Mouse (Mus musculus): Measurements from ENCODE around the gene Exoc6b. TPM values are rescaled to one million over a fixed set of nuclear protein-coding genes. Genes with fewer than 3 reads are reported as not detected.

Gene Exoc6b
- polyA plus RNA-seq, 1 experiment from 2014 or later = 41.6 TPM

DNA sequence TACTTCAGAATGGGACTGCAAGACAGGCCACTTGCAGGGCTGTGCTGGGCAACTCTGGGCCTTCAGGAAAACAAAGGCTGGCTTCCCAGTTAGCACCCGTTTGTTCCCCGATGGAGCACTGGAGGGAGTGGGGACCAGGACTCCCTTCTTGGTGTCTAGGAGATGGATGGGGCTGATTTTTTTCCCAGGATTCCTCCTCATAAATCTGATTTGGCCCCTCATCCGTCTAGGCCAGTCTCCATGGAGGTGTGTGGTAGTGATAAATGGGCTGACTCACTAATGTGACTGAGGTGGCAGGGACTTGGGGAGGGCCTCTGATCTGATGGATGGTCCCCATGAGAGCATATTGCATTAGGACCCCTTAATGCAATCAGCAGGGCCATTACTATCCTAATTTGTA, 470.6 kb downstream of the Exoc6b start:
- Histone ChIP-seq H3K4me2 (ENCODE audit: low read depth) (no peak overlapping the region), H3K4me1 (ENCODE audit: control insufficient read depth, insufficient read depth, low read length) (0 out of 2 replicates have a peak, but pooled peaks cover 6% of the 10 kb centered on the region), H3K9ac (ENCODE audit: low read length) (no peak overlapping the region), H3K4me3 (ENCODE audit: low read depth, low read length) (no peak overlapping the region), H3K36me3 (ENCODE audit: control insufficient read depth, insufficient read depth, low read length) (no peaks in the 10 kb centered on the region), H3K27ac (ENCODE audit: low read depth, low read length) (no peak overlapping the region), H3K27me3 (ENCODE audit: control insufficient read depth, insufficient read depth, low read length) (no peaks in the 10 kb centered on the region), H3K9me3 (ENCODE audit: control insufficient read depth, low read length) (no peaks in the 10 kb centered on the region)
- WGBS = 54% methylated on average over 3 of the region's 3 CpGs
- ATAC-seq (ENCODE audit: insufficient read depth, low FRiP score, low TSS enrichment) (no peak), DNase-seq (ENCODE audit: low spot score) (no peak)

DNA sequence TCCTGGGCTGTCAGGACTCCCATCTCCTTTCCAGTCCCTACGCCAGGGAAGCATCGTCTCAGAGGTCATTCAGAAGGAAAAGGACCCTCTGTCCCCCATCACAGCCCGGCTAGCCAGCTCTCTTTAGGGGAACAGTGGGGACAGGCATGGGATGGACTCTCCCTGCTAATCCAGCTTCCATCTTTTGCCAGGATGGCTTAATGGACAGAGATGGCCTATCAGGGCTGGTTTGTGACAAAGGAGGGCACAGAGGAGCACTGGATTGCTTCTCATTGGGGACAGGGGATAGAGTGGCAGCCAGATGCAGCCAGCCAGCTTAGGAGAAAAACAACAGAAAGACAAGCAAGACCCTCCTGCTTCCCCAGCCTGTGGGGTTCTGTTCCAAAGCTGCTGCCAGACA, 474.7 kb downstream of the Exoc6b start:
- H3K4me3 ChIP-seq (ENCODE audit: low read depth, low read length) = no peak overlapping the region
- H3K27me3 ChIP-seq (ENCODE audit: control insufficient read depth, insufficient read depth, low read length) = peaks cover 6% of the 10 kb centered on the region
- no peaks in the 10 kb centered on the region for H3K36me3 ChIP-seq (ENCODE audit: control insufficient read depth, insufficient read depth, low read length)
- no peaks in the 10 kb centered on the region for H3K9me3 ChIP-seq (ENCODE audit: control insufficient read depth, low read length)
- no peak overlapping the region for H3K27ac ChIP-seq (ENCODE audit: low read depth, low read length)
- no peak for DNase-seq (ENCODE audit: low spot score)
- ATAC-seq (ENCODE audit: insufficient read depth, low FRiP score, low TSS enrichment) = no peak
- WGBS = 55% methylated on average over 3 of the region's 3 CpGs
- H3K9ac ChIP-seq (ENCODE audit: low read length) = no peak overlapping the region
- peaks cover 11% of the 10 kb centered on the region; the same call in 1 of the 2 replicates for H3K4me1 ChIP-seq (ENCODE audit: control insufficient read depth, insufficient read depth, low read length)
- no peak overlapping the region for H3K4me2 ChIP-seq (ENCODE audit: low read depth)

DNA sequence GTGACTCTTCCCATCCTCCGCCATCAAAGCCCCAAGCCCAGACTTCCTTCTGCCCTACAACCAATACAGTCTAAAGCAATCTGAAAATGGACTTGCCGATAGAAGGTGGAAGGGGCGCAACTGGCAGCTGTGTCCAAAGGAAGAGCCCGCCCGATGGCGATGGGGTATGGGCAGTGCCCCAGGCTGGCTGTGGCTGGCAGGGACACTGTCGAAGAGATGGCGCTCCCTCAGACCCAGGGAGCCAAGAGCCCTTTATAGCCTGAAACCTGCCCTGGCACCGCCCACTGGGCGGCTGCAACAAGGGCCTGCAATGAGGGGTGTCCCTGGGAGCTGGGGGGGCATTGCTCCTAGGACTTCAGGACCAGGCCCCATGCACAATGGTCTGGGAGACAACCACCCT, 475.6 kb downstream of the Exoc6b start, which contains the start of gene Cyp26b1:
TSS of gene Cyp26b1 (minus strand) at position 216 of the 400 bp plus-strand sequence.
- Histone ChIP-seq H3K4me3 (ENCODE audit: low read depth, low read length) (no peak within 1 kb of the TSS), H3K9ac (ENCODE audit: low read length) (no peak within 1 kb of the TSS), H3K9me3 (ENCODE audit: control insufficient read depth, low read length) (no peaks in the 10 kb centered on the region), H3K4me1 (ENCODE audit: control insufficient read depth, insufficient read depth, low read length) (peaks cover 10% of the 10 kb centered on the region; the same call in 1 of the 2 replicates), H3K36me3 (ENCODE audit: control insufficient read depth, insufficient read depth, low read length) (no peaks in the 10 kb centered on the region), H3K27ac (ENCODE audit: low read depth, low read length) (no peak within 1 kb of the TSS), H3K4me2 (ENCODE audit: low read depth) (no peak within 1 kb of the TSS), H3K27me3 (ENCODE audit: control insufficient read depth, insufficient read depth, low read length) (peaks cover 15% of the 10 kb centered on the region)
- DNase-seq (ENCODE audit: low spot score) (no peak), ATAC-seq (ENCODE audit: insufficient read depth, low FRiP score, low TSS enrichment) (0 out of 2 replicates have a peak, but pooled peaks have one; percentile 21)
- 78% methylated on average over 9 of the region's 10 CpGs for WGBS

DNA sequence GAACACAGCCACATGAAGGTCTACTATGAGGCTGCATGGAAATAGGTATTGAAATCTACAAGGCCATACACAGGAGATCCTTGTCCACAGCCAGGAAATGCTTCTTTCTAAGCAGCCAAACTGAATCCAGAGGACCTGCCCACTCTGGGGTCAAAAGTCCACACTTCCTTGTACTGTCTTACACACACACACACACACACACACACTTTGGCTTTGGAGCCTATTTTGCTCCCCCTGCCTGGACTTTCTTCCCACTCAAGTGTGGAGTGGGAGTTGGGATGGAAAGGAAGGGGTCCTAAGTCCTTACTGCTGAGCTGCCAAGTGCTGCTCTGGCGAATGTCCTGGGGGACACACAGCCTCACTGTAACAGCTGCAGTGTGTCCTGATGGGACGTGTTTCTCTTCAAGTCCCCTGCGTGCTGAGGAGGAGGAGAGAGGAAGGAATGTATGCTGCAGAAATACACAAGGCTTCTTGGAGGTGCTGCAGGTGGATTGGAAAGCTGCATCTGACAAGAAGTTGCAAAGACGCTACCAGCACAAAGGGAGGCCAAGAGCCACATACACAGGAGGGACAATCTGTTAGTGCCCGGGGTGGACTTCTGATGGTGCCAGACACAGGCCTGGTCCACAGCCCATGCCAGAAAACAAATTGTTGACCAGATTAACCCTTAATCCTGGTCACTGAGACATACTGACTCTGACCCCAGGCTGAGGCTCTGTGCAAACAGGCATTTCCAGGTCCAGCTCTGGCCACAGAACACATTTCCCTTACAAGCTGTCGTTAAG, 478.2 kb downstream of the Exoc6b start:
- WGBS = 67% methylated on average over 6 of the region's 6 CpGs
- Histone ChIP-seq H3K27me3 (ENCODE audit: control insufficient read depth, insufficient read depth, low read length) (peaks cover 38% of the 10 kb centered on the region), H3K27ac (ENCODE audit: low read depth, low read length) (no peak overlapping the region), H3K4me3 (ENCODE audit: low read depth, low read length) (no peak overlapping the region), H3K36me3 (ENCODE audit: control insufficient read depth, insufficient read depth, low read length) (no peaks in the 10 kb centered on the region), H3K9ac (ENCODE audit: low read length) (no peak overlapping the region; the same call in 1 of the 2 replicates), H3K4me2 (ENCODE audit: low read depth) (no peak overlapping the region), H3K9me3 (ENCODE audit: control insufficient read depth, low read length) (no peaks in the 10 kb centered on the region), H3K4me1 (ENCODE audit: control insufficient read depth, insufficient read depth, low read length) (peaks cover 14% of the 10 kb centered on the region)
- DNase-seq (ENCODE audit: low spot score) (no peak), ATAC-seq (ENCODE audit: insufficient read depth, low FRiP score, low TSS enrichment) (no peak)

DNA sequence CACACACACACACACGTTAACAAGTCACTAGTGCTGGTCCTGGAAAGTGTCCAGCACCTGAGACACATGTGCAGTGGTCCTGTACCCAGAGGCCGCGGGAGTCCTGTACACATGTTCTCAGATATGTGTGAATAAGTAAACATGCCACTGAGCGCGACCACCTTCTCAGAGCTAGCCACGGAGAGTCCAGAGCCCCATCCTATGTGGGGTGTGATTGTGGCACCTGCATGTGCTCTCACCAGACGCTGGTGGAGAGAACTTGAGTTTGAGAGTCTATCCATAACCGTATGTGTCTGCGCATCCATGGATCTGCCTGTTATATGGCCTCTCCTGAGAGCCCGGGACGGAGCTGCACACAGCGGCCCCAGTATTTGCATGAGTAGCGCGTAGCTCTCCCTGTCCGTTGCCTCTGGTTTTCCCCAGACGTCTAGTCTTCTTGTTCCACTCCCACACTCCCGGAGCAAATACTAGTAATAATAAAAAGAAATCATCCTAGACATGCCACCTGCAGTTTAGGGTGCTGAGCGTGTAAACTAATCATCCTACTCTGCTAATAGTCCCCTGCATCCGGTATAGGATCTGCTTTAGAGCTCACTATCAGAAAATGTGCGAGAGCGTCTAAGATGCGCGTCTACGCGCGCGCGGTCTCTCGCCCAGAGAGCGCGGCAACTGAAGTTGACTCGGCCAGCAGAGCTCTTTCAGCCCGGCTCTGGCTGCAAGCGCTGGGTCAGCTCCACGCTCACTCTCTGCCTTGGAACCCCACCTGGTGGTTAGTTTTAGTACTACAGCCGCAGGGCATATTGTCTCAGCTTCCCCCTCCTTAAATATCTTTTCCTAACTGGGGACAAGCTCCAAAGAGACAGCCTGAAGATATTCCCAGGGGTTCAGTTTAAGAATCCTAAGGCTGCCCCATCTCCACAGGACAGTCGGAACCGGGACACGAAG, 479.3 kb downstream of the Exoc6b start:
- ATAC-seq (ENCODE audit: insufficient read depth, low FRiP score, low TSS enrichment) = peak; percentile 49; the same call in 1 of the 2 replicates
- 2% methylated on average over 39 of the region's 39 CpGs for WGBS
- Histone ChIP-seq H3K9me3 (ENCODE audit: control insufficient read depth, low read length) (no peaks in the 10 kb centered on the region), H3K36me3 (ENCODE audit: control insufficient read depth, insufficient read depth, low read length) (no peaks in the 10 kb centered on the region), H3K4me1 (ENCODE audit: control insufficient read depth, insufficient read depth, low read length) (peaks cover 20% of the 10 kb centered on the region), H3K4me3 (ENCODE audit: low read depth, low read length) (0 out of 2 replicates have a peak overlapping the region, but pooled peaks have one; percentile 1), H3K4me2 (ENCODE audit: low read depth) (peak overlapping the region; percentile 29; the same call in 1 of the 2 replicates), H3K9ac (ENCODE audit: low read length) (no peak overlapping the region), H3K27ac (ENCODE audit: low read depth, low read length) (no peak overlapping the region), H3K27me3 (ENCODE audit: control insufficient read depth, insufficient read depth, low read length) (peaks cover 47% of the 10 kb centered on the region)
- DNase-seq (ENCODE audit: low spot score) = peak; percentile 89

DNA sequence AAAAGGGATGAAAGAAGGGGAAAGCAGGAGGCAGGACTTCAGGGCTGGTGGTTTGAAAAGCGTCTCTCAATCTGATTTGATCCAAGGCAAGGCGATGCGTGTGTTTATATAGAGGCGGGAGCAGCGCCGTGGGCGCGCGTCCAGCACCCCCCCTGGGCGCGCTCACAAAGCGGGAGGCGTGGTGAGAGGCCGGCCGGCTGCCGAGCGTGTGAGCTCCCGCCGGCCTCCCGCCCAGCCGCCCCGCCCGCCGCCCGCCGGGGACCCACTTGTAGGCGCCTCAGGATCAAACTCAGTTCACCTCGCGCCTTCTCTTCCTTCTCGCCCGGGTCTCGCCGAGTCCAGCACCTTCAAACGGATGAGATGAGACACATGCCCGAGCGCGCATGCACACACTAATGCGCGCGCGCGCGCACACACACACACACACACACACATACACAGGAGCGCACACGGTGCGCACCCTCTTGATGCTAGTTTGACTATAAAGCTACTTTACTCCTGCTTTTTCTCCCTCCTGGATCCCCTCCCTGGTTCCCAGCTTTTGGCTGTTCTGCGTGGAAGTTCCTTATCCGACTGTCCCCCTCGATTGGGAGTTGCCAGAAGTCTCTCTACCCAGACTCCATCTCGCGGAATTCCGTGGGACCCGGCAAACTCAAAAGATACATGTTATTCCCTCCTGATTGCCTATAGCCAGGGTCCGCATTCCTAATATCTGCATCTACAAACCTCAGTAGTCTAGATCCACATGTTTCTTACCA, 480.2 kb downstream of the Exoc6b start:
- Histone ChIP-seq H3K27me3 (ENCODE audit: control insufficient read depth, insufficient read depth, low read length) (peaks cover 56% of the 10 kb centered on the region), H3K36me3 (ENCODE audit: control insufficient read depth, insufficient read depth, low read length) (no peaks in the 10 kb centered on the region), H3K4me3 (ENCODE audit: low read depth, low read length) (peak overlapping the region; percentile 38), H3K9ac (ENCODE audit: low read length) (no peak overlapping the region), H3K4me2 (ENCODE audit: low read depth) (peak overlapping the region; percentile 92), H3K27ac (ENCODE audit: low read depth, low read length) (no peak overlapping the region), H3K4me1 (ENCODE audit: control insufficient read depth, insufficient read depth, low read length) (peaks cover 23% of the 10 kb centered on the region), H3K9me3 (ENCODE audit: control insufficient read depth, low read length) (no peaks in the 10 kb centered on the region)
- ATAC-seq (ENCODE audit: insufficient read depth, low FRiP score, low TSS enrichment) (no peak), DNase-seq (ENCODE audit: low spot score) (peak; percentile 77)
- WGBS = under 1% methylated on average over 54 of the region's 54 CpGs

DNA sequence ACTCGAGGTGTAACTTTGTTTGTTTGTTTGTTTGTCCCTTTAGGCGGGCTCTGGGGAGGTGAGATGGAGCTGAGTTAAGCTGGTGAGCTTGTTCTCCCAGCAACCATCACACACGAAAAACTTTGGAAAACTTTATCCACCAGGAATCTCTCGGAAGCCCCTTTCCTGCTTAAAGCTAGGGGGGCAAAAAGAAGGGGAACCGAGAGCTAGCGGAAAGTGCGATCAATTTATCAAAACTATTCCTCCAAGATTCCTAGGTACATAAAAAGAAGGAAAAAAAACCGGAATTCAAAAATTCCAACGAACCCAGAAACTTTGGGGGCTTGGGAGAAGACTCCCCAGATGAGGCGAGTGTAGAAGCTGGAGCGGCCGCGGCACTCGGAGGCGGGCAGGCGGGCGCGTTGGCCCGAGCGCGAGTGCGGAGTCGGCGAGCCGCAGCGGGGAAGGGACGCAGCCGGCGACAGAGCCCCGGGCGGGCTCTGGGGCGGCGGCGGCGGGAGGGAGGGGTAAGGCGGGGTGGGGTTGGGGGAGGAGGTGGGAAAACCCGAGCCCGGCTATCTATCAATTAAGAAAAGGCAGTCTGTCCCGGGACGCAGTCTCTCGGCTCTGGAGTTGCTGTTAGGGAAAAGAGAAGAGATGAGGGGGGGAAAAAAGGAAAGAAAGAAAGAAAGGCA, 481.0 kb downstream of the Exoc6b start:
- peaks cover 63% of the 10 kb centered on the region for H3K27me3 ChIP-seq (ENCODE audit: control insufficient read depth, insufficient read depth, low read length)
- under 1% methylated on average over 29 of the region's 41 CpGs for WGBS
- H3K9me3 ChIP-seq (ENCODE audit: control insufficient read depth, low read length) = no peaks in the 10 kb centered on the region
- no peak overlapping the region for H3K27ac ChIP-seq (ENCODE audit: low read depth, low read length)
- H3K36me3 ChIP-seq (ENCODE audit: control insufficient read depth, insufficient read depth, low read length) = no peaks in the 10 kb centered on the region
- peaks cover 30% of the 10 kb centered on the region for H3K4me1 ChIP-seq (ENCODE audit: control insufficient read depth, insufficient read depth, low read length)
- peak overlapping the region; percentile 92 for H3K4me2 ChIP-seq (ENCODE audit: low read depth)
- H3K9ac ChIP-seq (ENCODE audit: low read length) = peak overlapping the region; percentile 41
- H3K4me3 ChIP-seq (ENCODE audit: low read depth, low read length) = peak overlapping the region; percentile 38
- DNase-seq (ENCODE audit: low spot score) (peak; percentile 61), ATAC-seq (ENCODE audit: insufficient read depth, low FRiP score, low TSS enrichment) (no peak)
